Mouse (Mus musculus): ENCODE data around the gene Mamstr.

GRCm38 (mm10) chr7:45640191-45640957 lies 597 bp downstream of the Mamstr start:
- TF ChIP-seq POLR2A (IDR thresholded peaks at IDR 0.05; ENCODE audit: borderline replicate concordance, extremely low read depth, insufficient read depth, insufficient read length, poor library complexity, severe bottlenecking) (no peak), CTCF (IDR thresholded peaks at IDR 0.05; ENCODE audit: borderline replicate concordance, extremely low read depth, insufficient read depth, insufficient read length) (no peak)
